Mouse (Mus musculus) cerebellum, adult 9-10 months (tissue): ENCODE measurements around the gene Mtm1.

Experiments
- DNase-seq: peaks from one replicate; pipeline ENCODE4 v3.0.0; 2022

Gene Mtm1

GRCm38 (mm10) chrX:71210467-71210866 lies at the start of gene Mtm1:
Mtm1 (plus strand) TSS chrX:71210767.
- DNase-seq = no peak

- no peak for DNase-seq
Observed at GRCm38 (mm10) chrX:71181526-71181925, 29.0 kb upstream of the Mtm1 start.

GRCm38 (mm10) chrX:71183671-71184070 lies 26.9 kb upstream of the Mtm1 start:
- peak; percentile 32 for DNase-seq

- DNase-seq = no peak
Observed at GRCm38 (mm10) chrX:71186396-71186795, 24.2 kb upstream of the Mtm1 start.

GRCm38 (mm10) chrX:71204776-71205175 lies 5.8 kb upstream of the Mtm1 start:
- DNase-seq = no peak

GRCm38 (mm10) chrX:71205821-71206542 lies 4.6 kb upstream of the Mtm1 start:
- DNase-seq = no peak

- DNase-seq = no peak
Observed at GRCm38 (mm10) chrX:71206595-71206994, 4.0 kb upstream of the Mtm1 start.

- no peak for DNase-seq
Observed at GRCm38 (mm10) chrX:71212911-71213310, 2.3 kb downstream of the Mtm1 start.

- DNase-seq = peak; percentile 92
Observed at GRCm38 (mm10) chrX:71214441-71215112, 4.0 kb downstream of the Mtm1 start.

- no peak for DNase-seq
Observed at GRCm38 (mm10) chrX:71215113-71215708, 4.6 kb downstream of the Mtm1 start.

GRCm38 (mm10) chrX:71216879-71217278 lies 6.3 kb downstream of the Mtm1 start:
- DNase-seq = no peak

GRCm38 (mm10) chrX:71218853-71219252 lies 8.3 kb downstream of the Mtm1 start:
- DNase-seq = no peak

GRCm38 (mm10) chrX:71220896-71221295 lies 10.3 kb downstream of the Mtm1 start:
- peak; percentile 32 for DNase-seq

- DNase-seq = no peak
Observed at GRCm38 (mm10) chrX:71222648-71223408, 12.3 kb downstream of the Mtm1 start.

GRCm38 (mm10) chrX:71226881-71227280 lies 16.3 kb downstream of the Mtm1 start:
- DNase-seq = no peak

GRCm38 (mm10) chrX:71228200-71228599 lies 17.6 kb downstream of the Mtm1 start:
- DNase-seq = no peak

GRCm38 (mm10) chrX:71230847-71231246 lies 20.3 kb downstream of the Mtm1 start:
- no peak for DNase-seq

- no peak for DNase-seq
Observed at GRCm38 (mm10) chrX:71256422-71256821, 45.9 kb downstream of the Mtm1 start.

- no peak for DNase-seq
Observed at GRCm38 (mm10) chrX:71260857-71261256, 50.3 kb downstream of the Mtm1 start.

GRCm38 (mm10) chrX:71264316-71264715 lies 53.7 kb downstream of the Mtm1 start:
- no peak for DNase-seq

GRCm38 (mm10) chrX:71268972-71269371 lies 58.4 kb downstream of the Mtm1 start:
- peak; percentile 30 for DNase-seq

GRCm38 (mm10) chrX:71274150-71274549 lies 63.6 kb downstream of the Mtm1 start:
- DNase-seq = no peak

GRCm38 (mm10) chrX:71285473-71285872 lies 74.9 kb downstream of the Mtm1 start:
- no peak for DNase-seq
